Comparison of ENCODE assay signal across 11 mouse cellular contexts in the genomic region with DNA sequence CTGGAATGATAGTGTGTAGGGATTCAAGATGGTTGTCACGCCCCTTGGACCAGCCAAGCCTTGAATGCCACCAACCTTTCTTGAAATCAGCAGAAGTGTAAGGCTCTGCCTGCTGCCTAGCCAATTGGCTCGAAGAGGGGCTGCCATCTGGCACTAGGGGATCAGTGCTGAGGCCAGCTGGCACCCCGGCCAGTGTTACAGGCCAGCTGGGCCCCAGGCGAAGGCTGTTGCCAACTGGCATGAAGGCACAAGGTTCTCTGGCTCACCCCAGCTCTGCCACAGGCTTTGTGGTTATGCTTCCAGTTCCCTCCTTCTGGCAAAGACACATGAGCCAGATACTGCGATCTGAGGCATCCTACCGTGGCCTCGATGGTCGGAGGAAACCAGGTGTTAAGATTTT. TPM values are rescaled to one million over a fixed set of nuclear protein-coding genes. Genes with fewer than 3 reads are reported as not detected.
A peak's percentile ranks its signal among the peaks of the same experiment; 100 is the strongest.
DNase-seq lines count a peak whose midpoint lies in the region; ATAC-seq lines count a peak whose summit lies in the region.
"Had no signal": no experiment of that assay in that cellular context is flagged by ENCODE, and none has a peak within 500 bp of the region (broad histone marks: within the 10 kb centered on the region; RNA-seq: fewer than 3 reads in every experiment).

No protein-coding gene starts in this region.

- peak; percentile 29 for DNase-seq in kidney, adult 18-20 months
- DNase-seq in cerebellum, adult 11 months = peak; percentile 97
- DNase-seq in gastrocnemius, postnatal 14 days = peak; percentile 72
- DNase-seq in left cerebral cortex, adult 11 months (ENCODE audit: low spot score) = peak; percentile 75
- DNase-seq in right cerebral cortex, postnatal 36 days (ENCODE audit: low spot score in 2 of 2) = peak; percentile 38 to 57
- no peak for DNase-seq in embryo, embryonic 9.5 days (ENCODE audit: extremely low spot score)

- no peak overlapping the region for H3K4me2 ChIP-seq in kidney, embryonic 15.5 days
- H3K4me2 ChIP-seq: stomach, embryonic 15.5 days had no signal

- H3K27me3 ChIP-seq in kidney, embryonic 15.5 days = no peaks in the 10 kb centered on the region
- H3K27me3 ChIP-seq: stomach, embryonic 15.5 days had no signal

- WGBS in kidney, embryonic 15.5 days = 81% methylated on average over 8 of the region's 8 CpGs

- intact Hi-C loops in gastrocnemius, postnatal 14 days (cut with DNase I; ENCODE audit: low total_unique reads) = no loop called here

- no peak for ATAC-seq in kidney, embryonic 15.5 days (replicated peaks; ENCODE audit: low FRiP score)
- no peak for ATAC-seq in monocyte, adult 5-6 weeks (replicated peaks; ENCODE audit: insufficient number of reproducible peaks, low FRiP score, low TSS enrichment, poor library complexity, severe bottlenecking)

- no peaks in the 10 kb centered on the region for H3K9me3 ChIP-seq in kidney, embryonic 15.5 days (replicated peaks)
- H3K9me3 ChIP-seq: G1E; stomach, embryonic 15.5 days had no signal

- no peaks in the 10 kb centered on the region for H3K36me3 ChIP-seq in kidney, embryonic 15.5 days
- H3K36me3 ChIP-seq: G1E; stomach, embryonic 15.5 days had no signal

- no peak overlapping the region for H3K4me3 ChIP-seq in kidney, embryonic 15.5 days (replicated peaks)
- H3K4me3 ChIP-seq: stomach, embryonic 15.5 days had no signal

- H3K4me1 ChIP-seq in kidney, embryonic 15.5 days = 0 out of 2 replicates have a peak, but pooled peaks cover 4% of the 10 kb centered on the region
- H3K4me1 ChIP-seq: stomach, embryonic 15.5 days had no signal

- H3K27ac ChIP-seq in kidney, embryonic 15.5 days = no peak overlapping the region
- H3K27ac ChIP-seq: stomach, embryonic 15.5 days had no signal

- no peak overlapping the region for H3K9ac ChIP-seq in kidney, embryonic 15.5 days
- H3K9ac ChIP-seq: stomach, embryonic 15.5 days had no signal

RNA-seq across cellular contexts. Expression of a gene that starts 24.5 kb away (rescaled TPM):
- polyA plus RNA-seq in kidney, embryonic 15.5 days (2015; fragmentation: Nextera tagmentation; extraction: Ambion mirVana) = not detected in 2 replicates
- total RNA-seq in gastrocnemius, postnatal 14 days (2021) = not detected
- not detected in 3 replicates for total RNA-seq in monocyte, adult 5-6 weeks (2017)
- polyA plus RNA-seq: G1E; liver, embryonic 16.5 days; stomach, embryonic 15.5 days had no signal
